Mouse (Mus musculus) bone marrow macrophage, adult 2 months (primary cell): ENCODE results near the gene Ceacam16.

Experiments
- CTCF ChIP-seq: IDR thresholded peaks from 2 replicates; pipeline ENCODE4 v1.5.1; 2012; ENCODE audit warnings: low read depth, mild to moderate bottlenecking, low read length, moderate library complexity
- POLR2A ChIP-seq: IDR thresholded peaks from 2 replicates; pipeline ENCODE4 v1.6.1; 2012; ENCODE audit warnings: mild to moderate bottlenecking, low read depth, low read length, borderline replicate concordance

DNA sequence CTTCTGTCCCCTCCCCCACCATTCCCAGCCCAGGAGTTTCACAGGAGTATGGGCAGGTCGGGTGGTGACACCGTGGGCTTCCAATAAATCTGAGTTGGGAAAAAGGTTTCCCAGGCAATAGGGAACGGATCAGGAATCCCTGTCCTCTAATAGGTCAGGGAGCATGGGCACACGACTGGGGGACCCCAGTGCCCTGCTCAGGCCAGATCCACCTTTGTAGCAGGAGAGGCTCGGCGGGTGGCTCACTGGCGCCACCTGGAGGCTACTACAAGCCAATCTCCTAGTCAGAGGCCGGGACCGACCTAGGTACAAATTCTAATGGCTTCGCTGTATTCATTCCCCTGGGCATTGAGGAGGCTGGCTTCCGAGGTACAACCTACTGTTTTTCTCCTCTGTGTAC, 17.5 kb downstream of the Ceacam16 start:
- TF ChIP-seq CTCF (peak; percentile 79), POLR2A (no peak)
